Mouse (Mus musculus): ENCODE results near the gene Nedd9. TPM values are rescaled to one million over a fixed set of nuclear protein-coding genes. Genes with fewer than 3 reads are reported as not detected.

Gene Nedd9
- polyA plus RNA-seq, 1 experiment from 2014 or later, result 11.9 TPM

DNA sequence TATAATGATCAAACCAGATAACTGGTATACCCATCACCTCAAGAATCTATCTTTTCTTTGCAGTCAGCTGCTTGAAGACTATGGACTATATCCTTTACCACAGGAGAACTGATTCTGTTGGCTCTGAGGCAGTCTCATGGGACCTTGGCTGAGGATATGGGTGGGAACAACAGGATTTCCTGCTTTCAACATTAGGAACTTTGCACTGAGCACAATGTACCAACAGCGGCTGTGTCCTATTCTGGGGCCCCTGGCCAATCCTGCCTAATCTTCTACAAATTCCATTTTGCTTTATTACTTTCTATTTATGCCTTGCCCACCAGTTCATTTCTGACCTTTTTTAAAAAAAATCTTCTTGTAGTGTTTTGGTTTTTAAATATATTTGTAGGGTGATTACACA lies 21.0 kb downstream of the Nedd9 start:
- Histone ChIP-seq H3K9me3 (ENCODE audit: control insufficient read depth, low read length) (no peaks in the 10 kb centered on the region), H3K4me2 (ENCODE audit: low read length) (no peak overlapping the region), H3K36me3 (ENCODE audit: control insufficient read depth, insufficient read depth, low read length) (no peaks in the 10 kb centered on the region), H3K4me3 (ENCODE audit: low read length) (no peak overlapping the region), H3K27ac (ENCODE audit: low read depth, low read length) (no peak overlapping the region), H3K4me1 (ENCODE audit: control insufficient read depth, insufficient read depth, low read depth, low read length) (no peaks in the 10 kb centered on the region), H3K27me3 (replicated peaks; ENCODE audit: control insufficient read depth, insufficient read depth, low read length) (no peaks in the 10 kb centered on the region), H3K9ac (ENCODE audit: low read depth, low read length) (no peak overlapping the region)
- 81% methylated on average over 1 of the region's 1 CpGs for WGBS
- ATAC-seq, result no peak

DNA sequence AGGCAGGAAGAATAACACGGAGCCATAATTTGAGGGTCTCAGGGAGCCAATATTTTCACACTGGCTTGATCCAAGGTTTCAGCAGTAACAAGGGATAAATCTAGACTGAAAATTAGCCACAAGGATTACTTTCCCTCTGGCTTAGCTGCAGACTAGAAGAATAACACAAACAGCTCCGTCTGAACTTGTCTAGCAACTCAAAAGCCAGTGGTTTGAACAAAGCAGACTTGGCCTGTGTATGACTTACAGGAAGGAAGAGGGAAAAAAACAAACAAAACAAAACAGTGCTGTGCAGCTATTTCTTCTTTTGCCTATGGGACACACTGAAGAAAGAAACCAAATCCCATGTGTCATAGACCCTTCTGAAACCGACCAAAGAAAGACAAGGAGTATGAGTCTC lies 25.7 kb downstream of the Nedd9 start:
- WGBS, result 84% methylated on average over 3 of the region's 3 CpGs
- H3K9ac ChIP-seq (ENCODE audit: low read depth, low read length), result no peak overlapping the region
- no peaks in the 10 kb centered on the region for H3K9me3 ChIP-seq (ENCODE audit: control insufficient read depth, low read length)
- H3K36me3 ChIP-seq (ENCODE audit: control insufficient read depth, insufficient read depth, low read length), result no peaks in the 10 kb centered on the region
- no peak overlapping the region for H3K4me3 ChIP-seq (ENCODE audit: low read length)
- H3K4me2 ChIP-seq (ENCODE audit: low read length), result no peak overlapping the region
- no peaks in the 10 kb centered on the region for H3K27me3 ChIP-seq (replicated peaks; ENCODE audit: control insufficient read depth, insufficient read depth, low read length)
- no peaks in the 10 kb centered on the region for H3K4me1 ChIP-seq (ENCODE audit: control insufficient read depth, insufficient read depth, low read depth, low read length)
- no peak for ATAC-seq
- 0 out of 2 replicates have a peak overlapping the region, but pooled peaks have one; percentile 2 for H3K27ac ChIP-seq (ENCODE audit: low read depth, low read length)

DNA sequence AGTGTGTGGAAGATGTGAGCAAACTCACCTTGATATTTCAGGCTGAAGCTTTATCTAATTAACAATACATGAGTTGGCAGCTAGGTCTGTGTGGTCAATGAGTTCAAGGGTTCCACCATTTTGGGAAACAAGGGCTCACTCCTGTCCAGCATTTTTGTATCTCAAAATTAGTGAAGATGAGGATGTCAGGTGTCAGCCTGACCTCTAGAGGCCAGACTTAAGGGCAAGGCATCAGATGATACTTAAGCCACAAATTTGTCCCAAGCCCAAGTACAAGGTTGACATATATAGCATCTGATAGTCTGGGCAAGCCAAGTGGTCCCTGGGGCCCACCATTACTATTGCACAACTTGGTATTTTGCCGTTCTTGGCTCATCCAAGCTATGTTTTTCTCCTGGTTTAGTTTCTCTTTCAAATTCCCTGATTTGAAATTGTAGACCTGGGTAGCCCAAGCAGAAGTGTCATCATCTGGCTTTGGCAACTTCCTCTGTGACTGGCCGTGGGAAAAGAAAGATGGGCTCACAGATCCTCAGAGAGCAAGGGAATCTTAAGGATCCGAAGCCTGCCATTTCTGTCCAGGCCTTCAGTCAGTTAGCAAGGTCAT lies 27.4 kb downstream of the Nedd9 start:
- Histone ChIP-seq H3K4me2 (ENCODE audit: low read length) (no peak overlapping the region), H3K27me3 (replicated peaks; ENCODE audit: control insufficient read depth, insufficient read depth, low read length) (no peaks in the 10 kb centered on the region), H3K4me3 (ENCODE audit: low read length) (no peak overlapping the region), H3K4me1 (ENCODE audit: control insufficient read depth, insufficient read depth, low read depth, low read length) (no peaks in the 10 kb centered on the region), H3K9me3 (ENCODE audit: control insufficient read depth, low read length) (no peaks in the 10 kb centered on the region), H3K36me3 (ENCODE audit: control insufficient read depth, insufficient read depth, low read length) (no peaks in the 10 kb centered on the region), H3K9ac (ENCODE audit: low read depth, low read length) (no peak overlapping the region), H3K27ac (ENCODE audit: low read depth, low read length) (no peak overlapping the region)
- no peak for ATAC-seq
- 93% methylated on average over 3 of the region's 3 CpGs for WGBS

DNA sequence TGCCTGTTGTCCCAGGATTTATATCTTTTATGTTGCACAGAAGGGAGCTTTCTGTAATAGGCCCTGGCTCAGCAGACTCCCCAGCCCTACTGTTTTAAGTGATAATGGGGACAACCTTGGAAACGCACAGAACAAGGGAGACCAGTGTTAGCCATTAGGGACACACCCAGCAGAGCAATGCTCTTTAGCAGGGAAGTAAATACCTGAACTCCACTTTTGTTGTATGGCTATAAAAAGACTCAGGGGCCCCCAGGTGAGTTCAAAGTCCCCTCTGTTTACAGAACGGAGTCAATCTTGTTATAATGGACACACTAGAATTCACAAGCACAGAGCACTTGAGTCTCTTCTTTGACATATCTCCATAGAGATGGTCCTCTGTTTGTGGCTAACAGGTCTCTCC lies 28.5 kb downstream of the Nedd9 start:
- Histone ChIP-seq H3K27me3 (replicated peaks; ENCODE audit: control insufficient read depth, insufficient read depth, low read length) (no peaks in the 10 kb centered on the region), H3K4me2 (ENCODE audit: low read length) (no peak overlapping the region), H3K27ac (ENCODE audit: low read depth, low read length) (no peak overlapping the region), H3K9ac (ENCODE audit: low read depth, low read length) (no peak overlapping the region), H3K4me3 (ENCODE audit: low read length) (no peak overlapping the region), H3K4me1 (ENCODE audit: control insufficient read depth, insufficient read depth, low read depth, low read length) (no peaks in the 10 kb centered on the region), H3K36me3 (ENCODE audit: control insufficient read depth, insufficient read depth, low read length) (no peaks in the 10 kb centered on the region), H3K9me3 (ENCODE audit: control insufficient read depth, low read length) (no peaks in the 10 kb centered on the region)
- ATAC-seq, result no peak
- WGBS, result 61% methylated on average over 2 of the region's 2 CpGs

DNA sequence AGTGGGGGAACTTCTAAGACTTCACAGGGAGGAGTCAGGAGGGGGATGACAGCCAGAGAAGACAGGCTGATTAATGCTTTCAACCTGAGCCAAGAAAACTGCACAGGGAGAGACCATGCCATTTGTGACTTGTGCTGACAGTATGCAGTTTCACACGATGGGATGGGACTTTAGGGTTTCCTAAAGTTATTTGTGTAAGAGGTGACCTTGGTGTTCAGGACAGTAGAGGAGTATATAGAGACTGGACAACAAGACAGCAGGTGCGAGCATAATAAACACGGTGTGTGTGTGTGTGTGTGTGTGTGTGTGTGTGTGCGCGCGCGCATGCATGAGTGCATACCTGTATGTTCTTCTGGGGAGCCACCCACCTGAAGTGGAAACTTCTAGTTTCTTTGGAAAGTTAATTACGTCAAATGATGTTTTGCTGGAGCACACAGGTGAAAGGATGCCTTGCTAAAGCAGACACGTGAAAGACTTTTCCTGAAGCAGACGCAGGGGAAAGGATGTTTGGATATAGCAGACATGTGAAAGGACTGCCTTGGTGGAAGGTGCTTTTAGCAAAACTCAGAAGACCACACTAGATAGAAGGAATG lies 29.3 kb downstream of the Nedd9 start:
- Histone ChIP-seq H3K9ac (ENCODE audit: low read depth, low read length) (no peak overlapping the region), H3K27me3 (replicated peaks; ENCODE audit: control insufficient read depth, insufficient read depth, low read length) (no peaks in the 10 kb centered on the region), H3K4me3 (ENCODE audit: low read length) (no peak overlapping the region), H3K9me3 (ENCODE audit: control insufficient read depth, low read length) (no peaks in the 10 kb centered on the region), H3K27ac (ENCODE audit: low read depth, low read length) (no peak overlapping the region), H3K4me2 (ENCODE audit: low read length) (no peak overlapping the region), H3K36me3 (ENCODE audit: control insufficient read depth, insufficient read depth, low read length) (no peaks in the 10 kb centered on the region), H3K4me1 (ENCODE audit: control insufficient read depth, insufficient read depth, low read depth, low read length) (no peaks in the 10 kb centered on the region)
- no peak for ATAC-seq
- WGBS, result 85% methylated on average over 10 of the region's 10 CpGs

DNA sequence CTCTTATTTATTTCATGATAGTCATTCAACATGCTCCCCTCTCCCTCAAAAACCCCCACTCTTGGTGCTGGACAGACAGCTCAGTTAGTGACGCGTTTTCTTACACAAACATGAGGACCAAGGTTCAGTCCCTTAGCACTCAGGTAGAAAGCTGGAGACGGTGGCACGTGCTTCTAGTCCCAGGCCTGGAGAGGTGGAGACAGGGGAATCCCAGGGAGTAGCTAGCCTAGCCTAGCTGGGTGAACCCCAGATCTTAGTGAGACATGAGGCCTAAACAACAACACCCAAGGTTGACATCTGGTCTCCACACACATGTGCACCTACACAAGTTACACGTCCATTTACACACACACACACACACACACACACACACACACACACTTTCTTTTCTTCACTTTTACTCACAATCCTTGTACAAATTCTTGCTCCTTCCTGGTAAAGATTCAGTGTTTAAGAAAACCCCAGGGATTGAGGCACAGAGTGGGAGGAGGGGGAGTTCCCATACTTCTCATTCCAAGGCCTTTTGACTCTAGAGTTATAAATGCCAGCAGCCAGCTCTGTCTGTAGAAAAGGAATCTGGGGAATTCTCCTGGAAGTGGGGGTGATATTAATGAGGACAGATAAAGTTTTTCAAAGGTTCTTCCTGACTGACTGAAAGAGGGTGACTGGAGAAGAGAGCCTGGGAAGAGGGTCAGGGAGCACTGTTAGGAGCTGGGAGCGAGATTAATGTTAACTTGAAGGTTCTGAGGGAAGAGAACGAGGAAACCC lies 29.9 kb downstream of the Nedd9 start:
- Histone ChIP-seq H3K4me1 (ENCODE audit: control insufficient read depth, insufficient read depth, low read depth, low read length) (no peaks in the 10 kb centered on the region), H3K4me2 (ENCODE audit: low read length) (no peak overlapping the region), H3K9me3 (ENCODE audit: control insufficient read depth, low read length) (no peaks in the 10 kb centered on the region), H3K27me3 (replicated peaks; ENCODE audit: control insufficient read depth, insufficient read depth, low read length) (no peaks in the 10 kb centered on the region), H3K36me3 (ENCODE audit: control insufficient read depth, insufficient read depth, low read length) (no peaks in the 10 kb centered on the region), H3K4me3 (ENCODE audit: low read length) (no peak overlapping the region), H3K9ac (ENCODE audit: low read depth, low read length) (no peak overlapping the region), H3K27ac (ENCODE audit: low read depth, low read length) (no peak overlapping the region)
- ATAC-seq, result no peak
- 71% methylated on average over 7 of the region's 7 CpGs for WGBS

DNA sequence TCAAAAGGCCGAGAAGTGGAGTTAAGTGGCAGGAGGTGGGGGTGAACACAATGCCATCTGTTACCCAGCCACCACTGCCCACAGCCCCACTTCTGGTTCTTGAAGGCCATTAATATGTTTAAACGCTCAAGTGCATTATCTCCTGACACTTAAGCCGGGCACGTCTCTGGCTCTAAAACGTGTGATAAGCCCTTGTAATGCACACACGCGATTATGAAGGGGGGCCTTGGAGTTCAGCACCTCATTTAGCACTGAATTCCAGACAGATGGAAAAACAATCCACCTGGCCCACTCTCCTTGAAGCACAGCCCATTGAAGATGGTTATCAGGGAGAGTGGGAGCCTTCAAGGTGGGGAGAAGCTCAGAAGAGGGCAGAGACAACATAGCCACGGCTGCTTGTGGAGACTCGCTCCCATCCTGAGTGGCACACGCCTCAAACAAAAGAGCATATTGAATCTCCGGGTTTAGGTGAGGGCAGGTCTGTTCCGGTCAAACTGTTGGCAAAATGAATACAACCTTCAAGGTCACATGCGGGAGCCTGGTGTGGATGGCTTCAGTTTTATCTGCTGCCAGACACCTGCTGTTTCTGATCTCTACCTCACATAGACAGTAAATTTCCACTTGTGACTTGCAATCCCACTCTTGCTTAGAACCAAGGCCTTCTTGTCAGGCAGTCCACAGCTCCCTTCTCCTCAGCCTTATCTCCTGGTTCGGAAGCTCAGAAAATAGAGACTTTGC lies 30.7 kb downstream of the Nedd9 start:
- no peak overlapping the region for H3K27ac ChIP-seq (ENCODE audit: low read depth, low read length)
- no peaks in the 10 kb centered on the region for H3K9me3 ChIP-seq (ENCODE audit: control insufficient read depth, low read length)
- no peak overlapping the region for H3K4me3 ChIP-seq (ENCODE audit: low read length)
- 85% methylated on average over 14 of the region's 14 CpGs for WGBS
- no peaks in the 10 kb centered on the region for H3K27me3 ChIP-seq (replicated peaks; ENCODE audit: control insufficient read depth, insufficient read depth, low read length)
- H3K4me2 ChIP-seq (ENCODE audit: low read length), result no peak overlapping the region
- H3K36me3 ChIP-seq (ENCODE audit: control insufficient read depth, insufficient read depth, low read length), result no peaks in the 10 kb centered on the region
- no peak for ATAC-seq
- H3K4me1 ChIP-seq (ENCODE audit: control insufficient read depth, insufficient read depth, low read depth, low read length), result no peaks in the 10 kb centered on the region
- no peak overlapping the region for H3K9ac ChIP-seq (ENCODE audit: low read depth, low read length)

DNA sequence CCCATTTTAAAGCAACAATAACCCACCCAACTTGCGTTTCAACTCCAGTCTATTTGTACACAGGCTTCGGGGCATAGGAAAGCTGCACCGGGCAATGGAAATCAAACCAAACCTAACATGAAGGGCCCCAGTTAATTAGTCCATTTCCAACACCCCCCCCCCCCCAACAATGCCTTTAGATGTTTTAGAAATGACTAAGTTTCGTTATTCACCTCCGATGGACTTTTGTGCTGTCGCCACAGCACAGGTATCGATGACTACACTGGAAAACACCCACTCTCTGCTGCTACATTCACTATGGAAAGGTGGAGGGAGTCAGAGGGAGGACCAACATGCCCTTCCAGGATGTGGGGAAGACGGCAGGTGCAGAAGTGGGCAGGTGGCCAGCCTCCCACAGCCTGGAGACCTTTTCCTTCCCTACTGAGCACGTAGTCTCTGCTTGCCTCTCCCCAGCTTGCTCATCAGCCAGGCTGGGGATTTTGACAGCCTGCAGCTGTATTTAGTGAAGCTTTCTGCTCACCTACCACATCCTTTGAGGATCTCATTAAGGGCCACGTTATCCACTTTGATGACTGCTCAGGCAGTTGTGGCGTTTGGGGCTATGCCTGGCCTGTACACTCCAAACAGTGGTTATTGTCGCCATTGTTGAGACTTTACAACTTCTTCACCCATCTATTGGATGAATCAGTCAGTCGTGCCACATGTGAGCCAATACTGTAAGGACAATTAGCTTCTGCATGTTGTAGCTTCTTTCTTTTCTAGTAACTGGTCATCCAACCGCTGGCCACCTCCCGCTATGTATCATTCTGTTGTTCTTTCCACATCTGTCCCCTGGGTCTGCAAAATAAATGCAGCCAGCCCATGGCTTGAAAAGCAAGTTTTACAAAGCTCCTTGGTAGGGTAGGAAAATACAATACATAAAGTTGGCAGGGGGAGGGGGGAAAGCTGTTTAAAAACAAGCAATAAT lies 33.7 kb downstream of the Nedd9 start:
- Histone ChIP-seq H3K36me3 (ENCODE audit: control insufficient read depth, insufficient read depth, low read length) (no peaks in the 10 kb centered on the region), H3K27me3 (replicated peaks; ENCODE audit: control insufficient read depth, insufficient read depth, low read length) (no peaks in the 10 kb centered on the region), H3K4me2 (ENCODE audit: low read length) (no peak overlapping the region), H3K27ac (ENCODE audit: low read depth, low read length) (no peak overlapping the region), H3K4me3 (ENCODE audit: low read length) (no peak overlapping the region), H3K9me3 (ENCODE audit: control insufficient read depth, low read length) (no peaks in the 10 kb centered on the region), H3K4me1 (ENCODE audit: control insufficient read depth, insufficient read depth, low read depth, low read length) (no peaks in the 10 kb centered on the region), H3K9ac (ENCODE audit: low read depth, low read length) (no peak overlapping the region)
- 80% methylated on average over 15 of the region's 15 CpGs for WGBS
- no peak for ATAC-seq

All from hindbrain, embryonic 16.5 days (tissue).